Mouse (Mus musculus) hindbrain, embryonic 16.5 days (tissue): ENCODE results near the gene Kcns1. TPM values are rescaled to one million over a fixed set of nuclear protein-coding genes. Genes with fewer than 3 reads are reported as not detected.
"Not testable (repeated sequence)": the region's sequence is repeated elsewhere in the genome, so short reads cannot be mapped to it uniquely, and the experiment has no call there.

ENCODE experiments used
- ATAC-seq: fragments of 200-750 bp; cut with Nextera tagmentation; 2 replicates; pipeline ENCODE4 v1.8.0; 2017; ENCODE audit warnings: moderate TSS enrichment, moderate library complexity
- H3K27ac ChIP-seq: fragments of 300-500 bp; sonication (generic); 2 replicates; pipeline ENCODE4 v1.5.1; 2014; ENCODE audit warnings: low read depth, mild to moderate bottlenecking, control low read depth, low read length, moderate library complexity
- H3K27me3 ChIP-seq: fragments of 300-500 bp; sonication (generic); replicated peaks from 2 replicates; pipeline ENCODE4 v1.6.1; 2014; ENCODE audit warnings: low read length; ENCODE audit not compliant: control insufficient read depth, insufficient read depth
- H3K36me3 ChIP-seq: fragments of 300-500 bp; sonication (generic); 2 replicates; pipeline ENCODE4 v1.6.1; 2014; ENCODE audit warnings: mild to moderate bottlenecking, low read length, moderate library complexity, mixed read lengths; ENCODE audit not compliant: control insufficient read depth, insufficient read depth
- H3K4me1 ChIP-seq: fragments of 300-500 bp; sonication (generic); 2 replicates; pipeline ENCODE4 v1.6.1; 2014; ENCODE audit warnings: low read depth, low read length; ENCODE audit not compliant: control insufficient read depth, insufficient read depth
- H3K4me2 ChIP-seq: fragments of 300-500 bp; sonication (generic); 2 replicates; pipeline ENCODE4 v1.6.1; 2014; ENCODE audit warnings: mild to moderate bottlenecking, low read length, control low read depth, moderate library complexity
- H3K4me3 ChIP-seq: fragments of 300-500 bp; sonication (generic); 2 replicates; pipeline ENCODE4 v1.5.1; 2014; ENCODE audit warnings: mild to moderate bottlenecking, low read length, control low read depth, moderate library complexity
- H3K9ac ChIP-seq: fragments of 300-500 bp; sonication (generic); 2 replicates; pipeline ENCODE4 v1.6.1; 2014; ENCODE audit warnings: low read depth, mild to moderate bottlenecking, control low read depth, low read length, moderate library complexity
- H3K9me3 ChIP-seq: fragments of 300-500 bp; sonication (generic); 2 replicates; pipeline ENCODE4 v1.6.1; 2014; ENCODE audit warnings: mild to moderate bottlenecking, low read length, moderate library complexity; ENCODE audit not compliant: control insufficient read depth
- WGBS: fragments of 180-500 bp; shearing (Covaris S2); extraction: QIAGEN DNeasy Blood & Tissue Kit; methylation state at CpG from one replicate; pipeline ENCODE4 v1.1.7; 2014; 5-methylcytosine and 5-hydroxymethylcytosine counted together
- polyA plus RNA-seq: library from polyadenylated mRNA; unstranded; fragments of >200 nt; fragmentation: Nextera tagmentation; extraction: Ambion mirVana; gene quantifications from 2 replicates; pipeline ENCODE4 v1.2.1, GENCODE M21; 2015

The Kcns1 gene
- polyA plus RNA-seq, result 2.4 and 3.1 TPM in 2 replicates

DNA sequence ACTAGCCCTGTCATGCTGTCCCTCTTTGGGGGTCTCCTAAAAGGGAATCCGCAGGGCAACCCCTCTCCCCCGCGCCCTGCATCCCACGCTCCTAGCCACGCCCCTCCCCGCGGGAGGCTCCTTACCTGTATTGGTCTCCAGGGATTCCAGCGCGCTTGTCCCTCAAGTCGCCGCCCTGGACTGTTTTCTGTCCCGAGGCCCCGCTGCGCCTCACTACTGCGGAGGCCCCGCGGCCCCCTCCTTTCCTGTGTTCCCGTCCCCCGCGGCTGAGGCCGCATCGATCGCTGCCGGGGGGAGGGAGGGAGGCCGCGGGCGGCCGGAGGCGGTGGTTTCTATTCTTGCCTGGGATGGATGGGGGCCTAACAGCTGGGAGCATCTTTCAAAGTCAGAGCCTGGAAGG lies at the start of gene Kcns1:
Gene Kcns1, minus strand, starts transcription at position 212 of the 400 bp plus-strand sequence.
- Histone ChIP-seq H3K9ac (peak within 1 kb of the TSS; percentile 57; the same call in 1 of the 2 replicates), H3K36me3 (no peaks in the 10 kb centered on the region), H3K4me1 (peaks cover 18% of the 10 kb centered on the region), H3K27me3 (peaks cover 51% of the 10 kb centered on the region), H3K9me3 (no peaks in the 10 kb centered on the region; the same call in 1 of the 2 replicates), H3K4me3 (peak within 1 kb of the TSS; percentile 36), H3K4me2 (peak within 1 kb of the TSS; percentile 57), H3K27ac (no peak within 1 kb of the TSS)
- ATAC-seq, result no peak
- WGBS, result under 1% methylated on average over 24 of the region's 29 CpGs

DNA sequence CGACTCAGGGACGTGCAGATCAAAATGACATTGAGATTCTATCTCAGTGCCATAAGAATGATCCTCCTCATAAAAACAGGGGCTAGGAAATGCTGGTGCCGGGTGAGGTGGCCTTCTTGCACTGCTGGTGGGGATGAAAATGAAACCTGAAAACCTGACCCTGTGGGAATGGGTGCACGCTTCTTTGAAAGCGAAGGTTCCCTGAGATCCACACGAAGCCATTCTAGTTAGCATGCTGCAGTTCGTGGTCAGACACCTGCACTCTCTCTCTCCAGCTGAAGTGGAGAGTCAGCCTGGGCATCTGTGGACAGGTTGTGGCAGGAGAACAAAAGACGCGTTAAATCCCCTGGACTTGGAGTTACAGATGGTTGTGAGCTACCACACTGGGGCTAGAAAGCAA lies 48.4 kb upstream of the Kcns1 start:
- H3K27ac ChIP-seq, result no peak overlapping the region
- no peak overlapping the region for H3K4me3 ChIP-seq
- H3K27me3 ChIP-seq, result no peaks in the 10 kb centered on the region
- no peaks in the 10 kb centered on the region for H3K4me1 ChIP-seq
- no peak overlapping the region for H3K4me2 ChIP-seq
- 87% methylated on average over 9 of the region's 9 CpGs for WGBS
- ATAC-seq, result no peak
- H3K9ac ChIP-seq, result no peak overlapping the region
- H3K36me3 ChIP-seq, result no peaks in the 10 kb centered on the region
- H3K9me3 ChIP-seq, result no peaks in the 10 kb centered on the region

DNA sequence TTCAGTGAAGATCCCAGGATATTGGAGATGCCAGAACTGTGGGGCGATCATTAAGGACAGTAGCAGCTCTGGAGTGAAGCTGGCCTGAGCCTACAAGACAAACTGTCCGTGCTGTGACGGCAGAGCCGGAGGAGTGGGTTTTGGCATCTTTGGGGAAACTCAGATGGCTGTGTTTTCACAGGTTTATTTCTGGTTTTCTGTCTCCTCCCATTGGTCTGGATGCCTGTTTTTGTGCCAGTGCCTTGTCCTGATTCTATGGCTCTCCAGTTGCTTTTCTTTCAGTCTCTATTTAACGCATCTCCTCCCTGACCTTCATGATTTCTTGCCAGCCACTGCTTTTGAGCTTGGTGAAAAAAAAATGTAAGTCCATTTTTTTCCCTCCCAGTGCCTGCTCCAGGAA lies 41.8 kb upstream of the Kcns1 start:
- no peak overlapping the region for H3K9ac ChIP-seq
- H3K27me3 ChIP-seq, result no peaks in the 10 kb centered on the region
- no peaks in the 10 kb centered on the region for H3K4me1 ChIP-seq
- no peak overlapping the region for H3K4me3 ChIP-seq
- ATAC-seq, result no peak
- H3K36me3 ChIP-seq, result no peaks in the 10 kb centered on the region
- no peaks in the 10 kb centered on the region for H3K9me3 ChIP-seq
- H3K4me2 ChIP-seq, result no peak overlapping the region
- H3K27ac ChIP-seq, result no peak overlapping the region
- WGBS, result 83% methylated on average over 5 of the region's 5 CpGs

DNA sequence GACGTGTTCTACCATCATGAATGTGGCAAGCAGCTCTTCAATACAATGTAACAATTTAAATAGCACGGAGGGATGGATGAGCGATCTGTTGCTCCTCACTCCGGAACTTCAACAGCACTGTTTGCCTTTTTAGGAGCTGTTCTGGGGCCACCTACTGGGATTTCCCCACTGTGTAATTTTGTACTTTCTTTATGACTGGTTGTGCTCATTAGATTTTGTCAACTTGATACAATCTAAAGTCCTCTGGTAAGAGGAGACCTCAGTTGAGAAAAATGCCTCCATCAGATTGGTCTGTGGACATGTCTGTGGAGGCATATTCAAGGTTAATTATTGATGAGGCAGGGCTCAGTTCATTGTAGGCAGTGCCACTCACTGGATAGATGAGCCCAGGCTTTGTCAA lies 40.0 kb upstream of the Kcns1 start:
- H3K9ac ChIP-seq, result no peak overlapping the region
- H3K4me3 ChIP-seq, result no peak overlapping the region
- H3K27me3 ChIP-seq, result no peaks in the 10 kb centered on the region
- H3K36me3 ChIP-seq, result no peaks in the 10 kb centered on the region
- H3K4me2 ChIP-seq, result no peak overlapping the region
- WGBS, result 82% methylated on average over 4 of the region's 4 CpGs
- no peaks in the 10 kb centered on the region for H3K4me1 ChIP-seq
- no peaks in the 10 kb centered on the region for H3K9me3 ChIP-seq
- no peak for ATAC-seq
- H3K27ac ChIP-seq, result no peak overlapping the region

DNA sequence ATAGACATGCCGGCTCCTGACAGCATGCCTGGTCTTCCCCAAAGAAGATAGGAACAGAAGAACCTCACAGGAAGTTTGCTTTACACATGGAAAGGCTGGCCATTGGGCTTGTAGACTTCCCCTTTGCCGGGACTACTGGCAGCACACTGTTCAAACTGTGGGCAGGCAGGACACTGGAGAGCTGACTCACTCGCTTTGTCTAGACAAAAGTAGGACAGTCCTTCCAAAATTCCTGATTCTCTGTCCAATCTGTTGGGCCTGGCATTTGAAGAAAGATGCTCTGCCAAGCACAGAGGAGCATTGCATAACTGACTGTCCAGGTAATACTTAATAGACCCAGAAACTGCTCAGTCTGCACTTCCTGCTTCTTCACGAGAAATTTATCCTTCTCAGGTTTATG lies 35.8 kb upstream of the Kcns1 start:
- ATAC-seq, result no peak
- H3K9me3 ChIP-seq, result no peaks in the 10 kb centered on the region
- H3K4me1 ChIP-seq, result no peaks in the 10 kb centered on the region
- 82% methylated on average over 4 of the region's 4 CpGs for WGBS
- H3K36me3 ChIP-seq, result no peaks in the 10 kb centered on the region
- no peak overlapping the region for H3K9ac ChIP-seq
- H3K4me3 ChIP-seq, result no peak overlapping the region
- no peak overlapping the region for H3K27ac ChIP-seq
- no peaks in the 10 kb centered on the region for H3K27me3 ChIP-seq
- H3K4me2 ChIP-seq, result no peak overlapping the region

DNA sequence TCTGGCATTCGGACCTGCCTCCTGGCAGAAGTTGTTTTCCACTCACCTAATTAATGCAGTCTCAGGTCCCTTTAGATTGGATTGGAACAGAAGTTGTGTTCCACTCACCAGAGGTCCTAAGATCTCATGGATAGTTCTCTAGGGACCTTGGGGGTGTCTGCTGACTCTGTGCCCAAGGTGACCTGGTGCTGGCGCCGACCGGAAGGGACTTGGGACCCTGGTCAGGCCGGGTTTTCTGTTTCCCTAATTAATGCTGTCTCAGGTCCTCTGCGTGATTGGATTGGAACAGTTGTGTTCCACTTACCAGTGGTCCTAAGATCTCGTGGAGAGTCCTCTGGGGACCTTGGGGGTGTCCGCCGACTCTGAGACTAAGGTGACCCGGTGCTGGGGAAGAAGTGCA lies 35.1 kb upstream of the Kcns1 start:
- ATAC-seq, H3K27me3 ChIP-seq, H3K4me3 ChIP-seq, H3K36me3 ChIP-seq, H3K9me3 ChIP-seq, H3K4me2 ChIP-seq, H3K27ac ChIP-seq, H3K4me1 ChIP-seq, H3K9ac ChIP-seq: not testable (repeated sequence)
- WGBS, result 94% methylated on average over 10 of the region's 10 CpGs

DNA sequence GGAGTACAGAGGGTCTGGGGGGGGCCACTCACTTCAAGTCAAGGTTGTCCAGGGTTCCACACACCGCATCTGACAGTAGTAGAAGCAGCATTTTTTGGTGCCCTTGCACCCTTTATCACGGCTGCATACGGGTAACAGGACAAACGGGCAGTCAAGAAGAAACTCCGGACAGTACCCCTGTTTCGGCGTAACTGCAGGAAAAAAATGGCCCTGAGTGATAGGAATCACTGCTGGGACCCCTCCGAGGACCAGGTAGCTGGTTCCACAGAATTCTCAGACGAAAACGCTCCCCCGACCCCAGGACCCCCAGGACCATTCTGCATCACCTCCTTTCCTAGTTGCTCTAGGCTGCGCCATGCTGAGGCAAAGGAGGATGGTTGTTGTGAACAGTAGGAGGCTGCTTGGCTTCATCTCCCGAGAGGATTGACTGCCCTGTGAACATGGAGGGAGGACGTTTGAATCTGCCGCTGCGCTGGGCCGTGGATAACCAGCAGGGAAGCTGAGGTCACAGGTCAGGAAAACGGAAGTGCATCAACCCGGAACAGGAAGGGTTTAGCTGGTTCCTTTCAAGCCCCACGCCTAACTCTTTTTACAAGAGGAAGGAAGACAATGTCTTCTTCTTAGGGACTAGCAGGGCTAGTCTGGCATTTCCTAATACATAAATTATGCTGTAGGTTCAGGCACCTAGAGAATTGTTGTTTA lies 28.9 kb upstream of the Kcns1 start, which contains the start of gene Wfdc15a:
Gene Wfdc15a, minus strand, starts transcription at position 505 of the 702 bp plus-strand sequence.
- Histone ChIP-seq H3K4me1 (no peaks in the 10 kb centered on the region), H3K27ac (no peak within 1 kb of the TSS), H3K4me2 (no peak within 1 kb of the TSS), H3K27me3 (no peaks in the 10 kb centered on the region), H3K36me3 (no peaks in the 10 kb centered on the region), H3K4me3 (no peak within 1 kb of the TSS), H3K9ac (no peak within 1 kb of the TSS), H3K9me3 (0 out of 2 replicates have a peak, but pooled peaks cover 2% of the 10 kb centered on the region)
- 82% methylated on average over 20 of the region's 20 CpGs for WGBS
- ATAC-seq, result no peak

DNA sequence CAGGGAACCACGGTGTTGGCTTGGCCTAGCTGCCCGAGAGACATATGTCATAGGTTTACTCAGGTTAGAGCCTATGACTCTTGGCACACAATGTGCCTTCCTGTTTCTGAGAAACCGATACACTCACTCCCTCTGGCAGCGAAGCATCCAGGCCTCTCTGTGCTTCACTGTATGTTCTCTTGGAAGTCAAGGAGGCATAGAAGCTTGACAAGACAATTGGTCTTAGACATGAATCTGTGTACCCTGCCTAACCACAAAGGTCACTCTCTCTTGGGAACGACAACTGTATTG lies 25.7 kb upstream of the Kcns1 start:
- Histone ChIP-seq H3K9ac (no peak overlapping the region), H3K27ac (no peak overlapping the region), H3K4me1 (no peaks in the 10 kb centered on the region), H3K4me2 (no peak overlapping the region), H3K36me3 (no peaks in the 10 kb centered on the region), H3K4me3 (no peak overlapping the region), H3K27me3 (no peaks in the 10 kb centered on the region), H3K9me3 (0 out of 2 replicates have a peak, but pooled peaks cover 2% of the 10 kb centered on the region)
- no peak for ATAC-seq
- WGBS, result 84% methylated on average over 5 of the region's 5 CpGs

DNA sequence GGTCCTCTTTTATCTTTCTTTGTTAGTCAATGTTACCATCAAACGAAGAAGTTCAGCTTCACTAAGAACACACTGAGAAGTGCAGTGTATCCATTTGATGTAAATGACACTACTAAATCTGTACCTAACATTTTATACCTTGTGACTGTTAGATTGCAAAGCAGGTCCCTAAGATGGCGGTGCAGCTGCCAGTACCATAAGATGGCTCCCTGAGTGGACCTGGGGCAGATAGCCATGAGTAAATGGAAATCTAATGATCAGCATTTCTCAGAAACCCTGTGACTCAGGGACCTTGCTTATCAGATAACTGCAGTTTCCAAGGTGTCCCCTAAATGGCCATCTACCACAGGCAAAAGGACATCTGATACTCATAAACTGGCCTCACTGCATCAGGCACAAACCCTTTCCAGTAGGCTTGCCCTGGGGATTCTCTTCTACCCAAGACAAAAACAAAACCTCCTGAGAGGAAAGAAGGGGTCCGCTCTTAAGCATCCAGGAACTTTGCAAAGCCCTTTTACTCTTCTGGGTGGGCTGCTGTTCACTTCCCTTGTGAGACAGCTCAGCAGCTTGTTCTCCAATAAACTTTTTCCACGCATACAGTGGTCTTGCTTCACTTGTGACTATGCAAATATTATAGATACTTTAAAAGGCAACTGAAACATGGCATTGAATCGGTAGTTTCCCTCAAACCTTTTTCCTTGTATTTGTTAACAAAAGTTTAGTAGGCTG lies 25.2 kb upstream of the Kcns1 start:
- H3K9me3 ChIP-seq, result 0 out of 2 replicates have a peak, but pooled peaks cover 2% of the 10 kb centered on the region
- no peak overlapping the region for H3K4me2 ChIP-seq
- H3K9ac ChIP-seq, result no peak overlapping the region
- H3K4me3 ChIP-seq, result no peak overlapping the region
- H3K27me3 ChIP-seq, result no peaks in the 10 kb centered on the region
- H3K27ac ChIP-seq, result no peak overlapping the region
- WGBS, result 93% methylated on average over 5 of the region's 5 CpGs
- no peaks in the 10 kb centered on the region for H3K36me3 ChIP-seq
- no peaks in the 10 kb centered on the region for H3K4me1 ChIP-seq
- ATAC-seq, result no peak
